Mouse (Mus musculus): Measurements from ENCODE around the gene Tgif2.
"Not testable (repeated sequence)": the region's sequence is repeated elsewhere in the genome, so short reads cannot be mapped to it uniquely, and the experiment has no call there.

Gene Tgif2

GRCm38 (mm10) chr2:156839319-156840191, at the start of gene Tgif2:
Gene Tgif2, plus strand, starts transcription at chr2:156840007.
- DNase-seq (ENCODE audit: low spot score in 2 of 2), result peak; percentile 34 to 52

DNA sequence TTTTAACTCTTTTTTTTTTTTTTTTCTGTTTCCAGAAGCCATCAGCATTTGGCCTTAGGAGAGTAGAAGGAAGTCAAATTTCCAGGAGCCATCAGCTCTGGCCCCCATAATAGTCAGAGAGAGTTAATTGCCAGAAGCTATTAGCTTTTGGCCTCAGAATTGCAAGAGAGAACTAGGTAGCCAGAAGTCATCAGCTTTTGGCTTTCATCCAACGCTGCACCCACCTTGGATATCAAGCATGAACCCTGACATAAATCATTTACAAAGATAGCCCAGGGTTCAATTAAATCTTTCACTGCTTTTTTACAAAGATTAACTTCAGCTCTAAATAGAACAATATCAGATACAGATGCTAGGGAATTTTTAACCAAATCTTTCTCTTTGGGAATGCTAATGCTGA, 41.3 kb upstream of the Tgif2 start:
- DNase-seq (ENCODE audit: low spot score in 2 of 2), result no peak

DNA sequence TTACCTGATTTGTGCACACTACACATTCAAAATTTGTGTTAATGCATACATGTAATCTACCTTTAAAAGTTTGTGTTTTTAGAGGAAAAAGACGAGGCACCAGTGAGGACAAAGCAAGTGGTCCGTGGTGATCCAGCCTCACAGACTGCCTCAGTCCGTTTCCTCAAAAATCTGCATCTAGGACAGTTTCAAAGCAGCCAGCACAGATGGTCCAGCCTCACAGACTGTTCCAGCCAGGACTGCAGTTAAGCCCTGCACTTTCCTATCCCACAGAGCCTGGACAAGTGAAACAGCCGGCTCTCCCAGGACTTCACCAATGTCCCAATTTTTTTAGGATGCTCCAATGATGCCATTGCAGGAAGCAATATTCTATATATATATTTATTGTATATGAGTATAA, 38.8 kb upstream of the Tgif2 start:
- no peak for DNase-seq (ENCODE audit: low spot score in 2 of 2)

DNA sequence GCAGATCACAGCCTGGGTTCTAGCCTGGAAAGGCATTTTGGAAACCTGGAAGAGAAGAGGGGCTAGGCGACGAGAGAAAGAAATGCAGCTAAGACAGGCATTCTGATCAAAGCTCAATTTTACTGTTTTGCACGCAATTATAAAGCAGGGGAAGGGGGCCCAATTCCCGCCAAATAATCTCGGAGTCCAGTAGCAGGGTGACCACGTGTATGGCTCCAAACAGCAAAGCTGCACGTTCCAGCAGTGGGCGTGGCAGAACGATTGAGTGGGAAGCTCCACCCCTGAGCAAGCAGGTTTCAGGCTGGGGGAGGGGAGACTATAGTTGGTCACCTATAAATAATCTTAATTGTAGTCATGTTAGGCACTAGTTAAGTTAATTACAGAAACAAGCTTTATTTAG, 37.7 kb upstream of the Tgif2 start:
- not testable (repeated sequence) for DNase-seq (ENCODE audit: low spot score in 2 of 2)

DNA sequence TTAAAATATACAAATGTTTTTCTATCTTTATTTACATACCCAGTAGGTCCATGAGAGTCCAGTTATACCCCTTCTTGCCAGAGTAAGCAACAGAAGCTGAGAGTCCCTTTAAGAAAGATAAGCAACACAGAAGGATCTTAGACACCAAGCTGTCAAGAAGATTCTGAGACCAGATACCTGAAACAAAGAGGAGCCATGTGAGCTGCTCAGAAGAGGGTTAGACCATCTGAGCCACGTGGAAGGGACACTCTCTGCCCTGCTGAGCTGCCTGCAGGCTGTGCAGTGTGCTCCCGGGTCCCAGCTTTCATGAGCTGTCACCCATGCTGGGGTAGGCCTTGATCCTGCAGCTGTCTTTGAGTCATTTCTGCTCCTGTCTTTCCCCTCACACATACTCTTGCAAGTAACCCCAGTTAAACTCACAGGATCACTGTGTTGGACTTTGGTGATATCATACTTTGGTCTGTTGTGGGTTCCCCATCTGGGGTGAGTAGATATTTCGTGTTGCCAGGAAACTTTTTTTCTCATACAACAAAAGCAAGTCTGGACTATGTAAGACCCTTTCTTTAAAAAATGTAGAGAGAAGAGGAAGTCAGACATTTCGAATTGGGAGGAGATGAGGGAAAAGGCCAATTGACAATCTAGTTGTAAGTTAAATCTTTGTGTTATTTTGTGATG, 36.0 kb upstream of the Tgif2 start:
- no peak for DNase-seq (ENCODE audit: low spot score in 2 of 2)

- no peak for DNase-seq (ENCODE audit: low spot score in 2 of 2)
Measured at GRCm38 (mm10) chr2:156804589-156804988, 35.2 kb upstream of the Tgif2 start.

- no peak for DNase-seq (ENCODE audit: low spot score in 2 of 2)
Measured at GRCm38 (mm10) chr2:156806886-156807285, 32.9 kb upstream of the Tgif2 start.

- DNase-seq (ENCODE audit: low spot score in 2 of 2), result peak in 1 of 2 experiments; percentile 20
Measured at GRCm38 (mm10) chr2:156809579-156809978, 30.2 kb upstream of the Tgif2 start.

- DNase-seq (ENCODE audit: low spot score in 2 of 2), result no peak
Measured at GRCm38 (mm10) chr2:156810716-156811115, 29.1 kb upstream of the Tgif2 start.

- no peak for DNase-seq (ENCODE audit: low spot score in 2 of 2)
Measured at GRCm38 (mm10) chr2:156811556-156811955, 28.3 kb upstream of the Tgif2 start.

GRCm38 (mm10) chr2:156814344-156814801, 25.4 kb upstream of the Tgif2 start:
- no peak for DNase-seq (ENCODE audit: low spot score in 2 of 2)

- no peak for DNase-seq (ENCODE audit: low spot score in 2 of 2)
Measured at GRCm38 (mm10) chr2:156814893-156815292, 24.9 kb upstream of the Tgif2 start.

GRCm38 (mm10) chr2:156815412-156815811, 24.4 kb upstream of the Tgif2 start:
- DNase-seq (ENCODE audit: low spot score in 2 of 2), result no peak

DNA sequence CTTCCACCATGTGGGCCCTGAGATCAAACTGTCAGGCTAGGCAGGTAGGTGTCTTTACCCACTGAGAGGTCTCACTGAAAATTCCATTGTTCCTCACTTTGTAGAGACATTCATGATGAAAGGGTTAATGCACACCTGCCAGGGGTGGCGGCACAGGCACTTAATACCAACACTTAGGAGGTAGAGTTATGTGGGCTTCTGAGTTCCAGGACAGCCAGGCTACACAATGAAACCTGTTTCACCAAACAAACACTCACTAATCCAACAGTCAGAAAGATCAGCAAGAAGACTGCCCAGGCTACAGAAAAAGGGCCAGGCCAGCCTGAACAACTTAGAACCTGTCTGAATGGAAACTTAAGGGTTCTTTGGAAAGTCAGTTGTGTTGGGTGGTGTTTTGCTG, 23.7 kb upstream of the Tgif2 start:
- no peak for DNase-seq (ENCODE audit: low spot score in 2 of 2)

DNA sequence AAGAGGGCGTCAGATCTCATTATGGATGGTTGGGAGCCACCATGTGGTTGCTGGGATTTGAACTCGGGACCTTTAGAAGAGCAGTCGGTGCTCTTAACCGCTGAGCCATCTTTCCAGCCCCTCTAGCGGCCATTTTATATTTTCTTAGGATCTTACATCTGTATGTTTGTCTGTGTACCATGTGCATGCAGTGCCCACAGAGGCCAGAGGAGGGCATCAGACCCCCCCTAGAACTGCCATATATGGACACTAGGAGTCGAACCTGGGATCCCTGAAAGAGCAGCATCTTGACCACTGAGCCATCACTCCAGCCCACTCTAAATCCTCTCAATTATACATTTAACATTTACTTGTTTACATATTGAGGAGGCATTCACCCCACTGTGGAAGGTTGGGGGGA, 14.7 kb upstream of the Tgif2 start:
- DNase-seq (ENCODE audit: low spot score in 2 of 2), result not testable (repeated sequence)

- no peak for DNase-seq (ENCODE audit: low spot score in 2 of 2)
Measured at GRCm38 (mm10) chr2:156834336-156834735, 5.5 kb upstream of the Tgif2 start.

- DNase-seq (ENCODE audit: low spot score in 2 of 2), result no peak
Measured at GRCm38 (mm10) chr2:156838839-156839238, 968 bp upstream of the Tgif2 start.

DNA sequence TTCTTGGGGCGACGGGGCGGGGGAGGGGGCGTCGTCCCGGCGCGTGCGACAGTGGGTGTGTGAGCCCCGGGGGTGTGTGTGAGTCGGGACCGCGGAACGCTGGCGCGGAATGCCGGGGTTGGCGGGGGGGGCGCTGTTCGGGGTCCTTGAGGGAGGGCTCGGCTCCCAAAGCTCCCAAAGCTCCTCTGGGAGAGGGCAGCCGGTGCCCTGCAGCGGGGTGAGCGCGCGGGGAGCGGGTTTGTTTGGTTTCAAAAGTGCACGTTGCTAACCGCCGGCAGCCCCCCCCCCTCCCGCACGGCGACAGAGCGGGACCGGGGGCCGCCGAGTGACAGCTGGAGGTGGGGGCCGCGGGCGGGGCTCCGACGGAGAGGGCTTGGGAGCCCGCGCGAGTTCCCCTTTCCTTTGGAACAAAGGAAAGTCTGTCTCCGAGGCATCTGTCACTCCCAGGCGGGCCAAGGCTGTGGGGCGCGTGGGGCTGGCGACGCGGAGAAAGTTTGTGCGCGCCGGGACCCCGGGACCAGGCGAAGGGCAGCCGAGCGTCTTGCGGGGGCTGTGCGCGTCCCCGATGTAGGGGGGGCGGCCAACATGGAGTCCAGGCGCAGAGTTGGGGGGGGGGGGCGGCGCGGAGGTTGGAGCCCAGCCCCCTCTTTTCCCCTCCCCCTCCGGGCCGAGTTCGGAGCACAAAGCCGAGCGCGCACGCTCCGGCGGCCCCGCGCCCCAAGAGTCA, 657 bp downstream of the Tgif2 start:
- peak in 1 of 2 experiments; percentile 11 for DNase-seq (ENCODE audit: low spot score in 2 of 2)

- DNase-seq (ENCODE audit: low spot score in 2 of 2), result peak in 1 of 2 experiments; percentile 28
Measured at GRCm38 (mm10) chr2:156841028-156841840, 1.4 kb downstream of the Tgif2 start.

GRCm38 (mm10) chr2:156841841-156842706, 2.3 kb downstream of the Tgif2 start:
- DNase-seq (ENCODE audit: low spot score in 2 of 2), result peak in 1 of 2 experiments; percentile 20
